Mouse (Mus musculus) CD4-positive, CD25-positive, alpha-beta regulatory T cell (primary cell): ENCODE results near the gene Kng2. TPM values are rescaled to one million over a fixed set of nuclear protein-coding genes. Genes with fewer than 3 reads are reported as not detected.

ENCODE experiments used
- polyA plus RNA-seq: library from polyadenylated mRNA; unstranded; fragments of 100-300 nt; shearing (Covaris generic); gene quantifications from one replicate; pipeline ENCODE4 v1.2.1, GENCODE M21; 2017

Gene Kng2
- not detected for polyA plus RNA-seq

DNA sequence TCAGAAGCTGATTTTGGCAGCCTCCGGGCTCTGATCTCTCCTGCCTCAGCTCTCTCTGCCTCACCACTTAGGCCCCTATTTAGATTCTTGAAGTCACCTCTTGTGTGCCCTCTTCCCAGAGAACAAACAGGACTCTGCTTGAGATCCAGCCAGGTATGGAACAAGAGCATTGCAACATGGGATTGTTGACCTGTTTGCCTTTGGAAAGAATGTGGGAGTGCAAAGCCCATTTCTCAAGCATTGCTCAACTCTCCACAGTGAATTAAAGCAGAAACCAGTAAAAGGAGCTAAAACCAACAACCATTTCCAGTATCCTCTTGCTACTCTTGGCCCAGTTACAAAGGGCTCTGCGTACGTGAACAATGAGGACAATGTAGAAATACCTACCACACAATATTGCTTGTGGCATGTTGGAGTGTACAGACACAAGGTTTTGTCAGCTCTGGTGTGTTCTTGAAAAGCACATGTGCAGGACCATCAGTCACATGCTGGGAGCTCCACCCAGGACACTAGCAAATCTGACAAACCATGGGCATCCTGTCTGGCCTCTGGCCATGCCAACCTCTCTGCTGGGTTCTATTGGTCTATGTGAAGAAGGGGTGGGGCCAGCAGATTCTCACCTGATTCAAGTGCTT is at the start of gene Kng2:
Kng2 (minus strand) TSS at position 517 of the 635 bp plus-strand sequence.

DNA sequence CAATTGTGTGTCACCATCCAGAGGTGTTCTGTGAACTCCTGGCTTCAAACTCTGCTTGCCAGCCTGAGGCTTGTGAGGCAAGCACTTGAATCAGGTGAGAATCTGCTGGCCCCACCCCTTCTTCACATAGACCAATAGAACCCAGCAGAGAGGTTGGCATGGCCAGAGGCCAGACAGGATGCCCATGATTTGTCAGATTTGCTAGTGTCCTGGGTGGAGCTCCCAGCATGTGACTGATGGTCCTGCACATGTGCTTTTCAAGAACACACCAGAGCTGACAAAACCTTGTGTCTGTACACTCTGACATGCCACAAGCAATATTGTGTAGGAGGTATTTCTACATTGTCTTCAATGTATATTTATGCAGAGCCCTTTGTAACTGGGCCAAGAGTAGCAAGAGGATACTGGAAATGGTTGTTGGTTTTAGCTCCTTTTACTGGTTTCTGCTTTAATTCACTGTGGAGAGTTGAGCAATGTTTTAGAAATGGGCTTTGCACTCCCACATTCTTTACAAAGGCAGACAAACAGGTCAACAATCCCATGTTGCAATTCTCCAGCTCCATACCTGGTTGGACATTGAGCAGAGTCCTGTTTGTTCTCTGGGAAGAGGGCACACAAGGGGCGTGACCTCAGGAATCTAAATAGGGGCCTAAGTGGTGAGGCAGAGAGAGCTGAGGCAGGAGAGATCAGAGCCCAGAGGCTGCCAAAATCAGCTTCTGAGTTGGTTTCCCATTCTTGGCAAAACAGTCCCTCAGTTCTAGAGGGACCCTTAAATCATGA is 28.6 kb upstream of the Kng2 start, which contains the start of gene Kng1:
Kng1 (plus strand) TSS at position 198 of the 780 bp plus-strand sequence.

DNA sequence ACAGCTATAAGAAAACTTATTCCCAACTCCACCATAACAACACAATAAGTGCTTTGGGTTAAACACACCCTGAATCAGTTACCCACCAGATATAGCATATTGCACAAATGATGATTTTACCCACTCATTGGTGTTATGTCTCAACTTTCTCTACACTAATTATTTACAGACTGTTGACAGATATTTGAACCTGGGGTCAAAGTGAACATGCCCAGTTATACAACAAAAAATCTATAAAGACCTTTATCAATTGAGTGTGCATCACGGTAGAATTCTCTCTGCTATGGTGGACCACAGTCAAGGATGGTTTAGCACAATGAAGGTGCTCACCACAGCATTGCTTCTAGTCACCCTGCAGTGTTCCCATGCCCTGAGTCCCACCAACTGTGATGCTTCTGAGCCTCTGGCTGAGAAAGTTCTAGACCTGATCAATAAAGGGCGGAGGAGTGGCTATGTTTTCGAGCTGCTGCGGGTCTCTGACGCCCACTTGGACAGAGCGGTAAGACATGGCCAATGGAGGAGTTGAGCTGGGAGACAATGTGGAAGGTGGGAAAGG is 78.4 kb downstream of the Kng2 start, which contains the start of gene Hrg:
Hrg (plus strand) TSS at position 233 of the 556 bp plus-strand sequence.

Other genes with a start within 250 kb of the Kng2 start
- gene Crygs, start 217.9 kb downstream of the Kng2 start, polyA plus RNA-seq, result not detected
- gene Tbccd1, start 171.8 kb downstream of the Kng2 start, polyA plus RNA-seq, result 23.1 TPM
- gene Dnajb11, start 171.6 kb downstream of the Kng2 start, polyA plus RNA-seq, result 121 TPM
- gene Ahsg, start 138.2 kb downstream of the Kng2 start, polyA plus RNA-seq, result not detected
- not detected for gene Fetub, start 111.1 kb downstream of the Kng2 start, polyA plus RNA-seq
- not detected for gene Hrg, start 78.4 kb downstream of the Kng2 start, polyA plus RNA-seq
- gene Kng1, start 28.4 kb upstream of the Kng2 start, polyA plus RNA-seq, result not detected
- 290 TPM for gene Eif4a2, start 78.0 kb upstream of the Kng2 start, polyA plus RNA-seq
- 30.1 TPM for gene Rfc4, start 98.3 kb upstream of the Kng2 start, polyA plus RNA-seq
- 1.1 TPM for gene Adipoq, start 117.1 kb upstream of the Kng2 start, polyA plus RNA-seq
- gene St6gal1, start 195.3 kb upstream of the Kng2 start, polyA plus RNA-seq, result 89.4 TPM